Mouse (Mus musculus): ENCODE data around the gene Mrps31. TPM values are rescaled to one million over a fixed set of nuclear protein-coding genes. Genes with fewer than 3 reads are reported as not detected.
A peak's percentile ranks its signal among the peaks of the same experiment; 100 is the strongest.

Gene Mrps31
- 42.4 and 42.6 TPM in 2 replicates for polyA plus RNA-seq (2015; fragmentation: Nextera tagmentation; extraction: Ambion mirVana)

GRCm38 (mm10) chr8:22411282-22411702, at the start of gene Mrps31:
Gene Mrps31 (plus strand): TSS chr8:22411361.
- DNase-seq (ENCODE audit: low spot score) = peak; percentile 85

- no peak for DNase-seq (ENCODE audit: low spot score)
Measured at GRCm38 (mm10) chr8:22376311-22376710, 34.9 kb upstream of the Mrps31 start.

- DNase-seq (ENCODE audit: low spot score) = peak; percentile 60
Measured at GRCm38 (mm10) chr8:22376903-22377302, 34.3 kb upstream of the Mrps31 start.

GRCm38 (mm10) chr8:22380934-22381333, 30.2 kb upstream of the Mrps31 start:
- no peak for DNase-seq (ENCODE audit: low spot score)

- DNase-seq (ENCODE audit: low spot score) = no peak
Measured at GRCm38 (mm10) chr8:22382824-22383595, 28.2 kb upstream of the Mrps31 start.

- no peak for DNase-seq (ENCODE audit: low spot score)
Measured at GRCm38 (mm10) chr8:22385158-22385557, 26.0 kb upstream of the Mrps31 start.

- no peak for DNase-seq (ENCODE audit: low spot score)
Measured at GRCm38 (mm10) chr8:22389874-22390273, 21.3 kb upstream of the Mrps31 start.

- no peak for DNase-seq (ENCODE audit: low spot score)
Measured at GRCm38 (mm10) chr8:22390766-22391463, 20.2 kb upstream of the Mrps31 start.

GRCm38 (mm10) chr8:22394471-22394870, 16.7 kb upstream of the Mrps31 start:
- DNase-seq (ENCODE audit: low spot score) = no peak

GRCm38 (mm10) chr8:22395256-22395655, 15.9 kb upstream of the Mrps31 start:
- DNase-seq (ENCODE audit: low spot score) = no peak

- DNase-seq (ENCODE audit: low spot score) = no peak
Measured at GRCm38 (mm10) chr8:22397811-22398141, 13.4 kb upstream of the Mrps31 start.

GRCm38 (mm10) chr8:22398142-22398951, 12.8 kb upstream of the Mrps31 start, which contains the start of gene Slc25a15:
Gene Slc25a15 (minus strand): TSS chr8:22398597.
- DNase-seq (ENCODE audit: low spot score) = peak; percentile 92

GRCm38 (mm10) chr8:22399285-22399880, 11.8 kb upstream of the Mrps31 start:
- no peak for DNase-seq (ENCODE audit: low spot score)

GRCm38 (mm10) chr8:22400593-22400992, 10.6 kb upstream of the Mrps31 start:
- DNase-seq (ENCODE audit: low spot score) = no peak

- no peak for DNase-seq (ENCODE audit: low spot score)
Measured at GRCm38 (mm10) chr8:22403235-22403634, 7.9 kb upstream of the Mrps31 start.

GRCm38 (mm10) chr8:22405733-22406132, 5.4 kb upstream of the Mrps31 start:
- DNase-seq (ENCODE audit: low spot score) = peak; percentile 32

- no peak for DNase-seq (ENCODE audit: low spot score)
Measured at GRCm38 (mm10) chr8:22410688-22411281, 376 bp upstream of the Mrps31 start.

GRCm38 (mm10) chr8:22411971-22412370, 810 bp downstream of the Mrps31 start:
- DNase-seq (ENCODE audit: low spot score) = no peak

Data from thymus, postnatal 0 days (tissue).